Mouse (Mus musculus): ENCODE measurements around the gene Tmem160. TPM values are rescaled to one million over a fixed set of nuclear protein-coding genes. Genes with fewer than 3 reads are reported as not detected.
A peak's percentile ranks its signal among the peaks of the same experiment; 100 is the strongest.

Gene Tmem160
- total and polyA plus RNA-seq, 2 experiments from 2014 or later: 40.1 to 105 TPM

GRCm38 (mm10) chr7:16489948-16490347 is 37.4 kb downstream of the Tmem160 start:
- 91% methylated on average over 9 of the region's 9 CpGs for WGBS
- no peak overlapping the region for H3K4me2 ChIP-seq (ENCODE audit: low read depth)
- no peaks in the 10 kb centered on the region for H3K27me3 ChIP-seq (ENCODE audit: insufficient read depth, low read length)
- H3K36me3 ChIP-seq (ENCODE audit: insufficient read depth): no peaks in the 10 kb centered on the region
- ATAC-seq (no peak), DNase-seq (no peak)
- no peak overlapping the region for H3K27ac ChIP-seq (ENCODE audit: low read depth, low read length)
- no peak overlapping the region for H3K9ac ChIP-seq
- no peaks in the 10 kb centered on the region for H3K9me3 ChIP-seq (ENCODE audit: low read length)
- no peak overlapping the region for H3K4me3 ChIP-seq (ENCODE audit: low read depth, low read length)
- H3K4me1 ChIP-seq (ENCODE audit: insufficient read depth): no peaks in the 10 kb centered on the region
- no peak for TF ChIP-seq CTCF (IDR thresholded peaks at IDR 0.05; ENCODE audit: low read depth)

GRCm38 (mm10) chr7:16491759-16492158 is 39.2 kb downstream of the Tmem160 start:
- peak; percentile 96 for TF ChIP-seq CTCF (IDR thresholded peaks at IDR 0.05; ENCODE audit: low read depth)
- no peak overlapping the region for H3K4me2 ChIP-seq (ENCODE audit: low read depth)
- 27% methylated on average over 3 of the region's 3 CpGs for WGBS

DNA sequence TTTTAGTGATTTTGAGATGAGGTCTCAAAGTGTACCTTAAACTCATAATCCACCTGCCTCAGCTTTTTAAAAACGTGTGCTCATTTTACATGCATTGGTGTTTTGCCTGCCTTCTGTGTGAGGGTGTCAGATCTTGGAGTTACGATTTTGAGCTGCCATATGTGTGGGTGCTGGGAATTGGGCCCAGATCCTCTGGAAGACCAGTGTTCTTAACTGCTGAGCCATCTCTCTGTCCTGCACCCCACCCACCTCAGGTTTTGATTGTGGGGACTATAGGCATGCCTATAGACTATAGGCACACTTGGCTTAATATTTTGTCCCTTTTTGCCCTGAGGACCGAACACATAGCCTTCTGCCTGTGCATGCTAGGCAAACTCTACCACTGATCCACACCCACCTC is 39.6 kb downstream of the Tmem160 start:
- TF ChIP-seq CTCF (IDR thresholded peaks at IDR 0.05; ENCODE audit: low read depth): no peak
- Histone ChIP-seq H3K9me3 (ENCODE audit: low read length) (no peaks in the 10 kb centered on the region), H3K4me2 (ENCODE audit: low read depth) (no peak overlapping the region), H3K4me3 (ENCODE audit: low read depth, low read length) (no peak overlapping the region), H3K27me3 (ENCODE audit: insufficient read depth, low read length) (no peaks in the 10 kb centered on the region), H3K9ac (no peak overlapping the region), H3K27ac (ENCODE audit: low read depth, low read length) (no peak overlapping the region), H3K4me1 (ENCODE audit: insufficient read depth) (no peaks in the 10 kb centered on the region), H3K36me3 (ENCODE audit: insufficient read depth) (peaks cover 22% of the 10 kb centered on the region)
- 56% methylated on average over 3 of the region's 3 CpGs for WGBS
- peak; percentile 25; the same call in 1 of the 2 replicates for ATAC-seq
- no peak for DNase-seq

More at GRCm38 (mm10) chr7:16491759-16492158, 39.2 kb downstream of the Tmem160 start:
- DNase-seq: peak; percentile 74
- Histone ChIP-seq H3K36me3 (ENCODE audit: insufficient read depth) (peaks cover 18% of the 10 kb centered on the region), H3K4me3 (ENCODE audit: low read depth, low read length) (no peak overlapping the region), H3K27ac (ENCODE audit: low read depth, low read length) (no peak overlapping the region), H3K4me1 (ENCODE audit: insufficient read depth) (no peaks in the 10 kb centered on the region), H3K9me3 (ENCODE audit: low read length) (no peaks in the 10 kb centered on the region), H3K27me3 (ENCODE audit: insufficient read depth, low read length) (no peaks in the 10 kb centered on the region), H3K9ac (no peak overlapping the region)
- peak; percentile 68 for ATAC-seq

DNA sequence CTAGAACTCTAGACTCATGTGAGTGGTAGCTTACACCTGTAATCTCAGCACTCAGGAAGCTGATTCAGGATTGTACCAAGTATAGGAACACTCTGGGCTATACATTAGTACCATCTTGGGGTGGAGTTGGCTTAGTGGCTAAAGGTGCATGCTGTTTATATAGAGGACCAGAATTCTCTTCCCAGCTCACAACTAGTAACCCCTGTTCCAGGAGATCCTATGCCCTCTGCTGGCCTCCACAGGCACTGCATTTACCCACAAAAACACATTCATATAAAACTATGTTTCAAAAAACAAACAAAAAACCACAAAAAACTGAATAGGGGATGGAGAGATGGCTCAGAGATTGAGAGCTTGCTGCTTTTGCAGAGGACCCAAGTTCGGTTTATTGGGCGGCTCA is 40.8 kb downstream of the Tmem160 start:
- Histone ChIP-seq H3K4me1 (ENCODE audit: insufficient read depth) (no peaks in the 10 kb centered on the region), H3K9me3 (ENCODE audit: low read length) (no peaks in the 10 kb centered on the region), H3K9ac (no peak overlapping the region), H3K27me3 (ENCODE audit: insufficient read depth, low read length) (no peaks in the 10 kb centered on the region), H3K36me3 (ENCODE audit: insufficient read depth) (peaks cover 34% of the 10 kb centered on the region), H3K4me3 (ENCODE audit: low read depth, low read length) (no peak overlapping the region), H3K27ac (ENCODE audit: low read depth, low read length) (no peak overlapping the region), H3K4me2 (ENCODE audit: low read depth) (no peak overlapping the region)
- ATAC-seq (peak; percentile 26; the same call in 1 of the 2 replicates), DNase-seq (peak; percentile 60)
- WGBS: 46% methylated on average over 2 of the region's 2 CpGs
- TF ChIP-seq CTCF (IDR thresholded peaks at IDR 0.05; ENCODE audit: low read depth): peak; percentile 69

DNA sequence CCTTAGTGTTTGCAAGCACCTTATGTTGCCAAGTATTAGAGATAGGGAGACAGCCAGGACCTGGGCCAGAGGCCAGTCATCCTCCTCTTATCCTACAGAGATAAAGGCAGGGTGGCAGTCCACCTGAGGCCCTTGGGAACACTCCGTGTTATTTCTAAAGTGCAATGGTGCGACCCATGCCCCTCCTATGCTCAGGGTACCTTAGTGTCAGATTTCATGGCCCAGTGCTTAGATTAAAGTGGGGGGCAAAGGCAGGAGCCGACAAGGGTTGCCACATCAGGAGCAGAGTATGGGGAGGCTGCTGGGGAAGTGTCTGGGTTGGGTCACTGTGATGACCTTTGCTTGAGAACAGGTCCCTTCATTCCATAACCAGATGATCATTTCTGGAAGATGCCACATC is 43.7 kb downstream of the Tmem160 start:
- DNase-seq (no peak), ATAC-seq (no peak)
- H3K9ac ChIP-seq: no peak overlapping the region
- no peaks in the 10 kb centered on the region for H3K27me3 ChIP-seq (ENCODE audit: insufficient read depth, low read length)
- H3K36me3 ChIP-seq (ENCODE audit: insufficient read depth): peaks cover 45% of the 10 kb centered on the region
- H3K4me1 ChIP-seq (ENCODE audit: insufficient read depth): no peaks in the 10 kb centered on the region
- WGBS: 95% methylated on average over 3 of the region's 3 CpGs
- TF ChIP-seq CTCF (IDR thresholded peaks at IDR 0.05; ENCODE audit: low read depth): no peak
- H3K4me3 ChIP-seq (ENCODE audit: low read depth, low read length): no peak overlapping the region
- H3K27ac ChIP-seq (ENCODE audit: low read depth, low read length): no peak overlapping the region
- no peak overlapping the region for H3K4me2 ChIP-seq (ENCODE audit: low read depth)
- H3K9me3 ChIP-seq (ENCODE audit: low read length): no peaks in the 10 kb centered on the region

DNA sequence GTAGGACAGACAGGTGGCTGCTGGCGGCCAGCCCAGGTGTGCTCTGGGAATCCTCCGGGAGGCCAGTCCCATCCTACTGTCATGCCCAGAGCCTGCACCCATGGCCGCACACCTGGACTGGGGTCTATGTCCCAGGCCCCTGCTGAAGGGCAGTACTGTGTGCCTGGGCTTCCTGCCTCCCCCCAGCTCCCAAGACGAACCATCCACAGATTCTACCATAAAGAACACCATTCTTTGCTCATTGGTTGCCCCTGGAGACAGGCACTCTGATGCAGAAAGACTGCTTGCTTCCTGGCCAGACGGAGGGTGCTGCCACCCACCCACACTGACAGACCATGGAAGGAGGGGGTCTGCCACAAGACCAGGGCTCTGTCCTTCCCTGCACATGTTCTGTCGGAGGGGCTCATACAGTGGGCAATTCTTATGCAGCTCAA is 47.1 kb downstream of the Tmem160 start:
- Histone ChIP-seq H3K4me2 (ENCODE audit: low read depth) (no peak overlapping the region), H3K4me3 (ENCODE audit: low read depth, low read length) (no peak overlapping the region), H3K36me3 (ENCODE audit: insufficient read depth) (peaks cover 70% of the 10 kb centered on the region), H3K27me3 (ENCODE audit: insufficient read depth, low read length) (no peaks in the 10 kb centered on the region), H3K9ac (no peak overlapping the region), H3K4me1 (ENCODE audit: insufficient read depth) (no peaks in the 10 kb centered on the region), H3K27ac (ENCODE audit: low read depth, low read length) (no peak overlapping the region), H3K9me3 (ENCODE audit: low read length) (no peaks in the 10 kb centered on the region)
- ATAC-seq (peak; percentile 81), DNase-seq (no peak)
- TF ChIP-seq CTCF (IDR thresholded peaks at IDR 0.05; ENCODE audit: low read depth): no peak
- WGBS: 75% methylated on average over 6 of the region's 6 CpGs

DNA sequence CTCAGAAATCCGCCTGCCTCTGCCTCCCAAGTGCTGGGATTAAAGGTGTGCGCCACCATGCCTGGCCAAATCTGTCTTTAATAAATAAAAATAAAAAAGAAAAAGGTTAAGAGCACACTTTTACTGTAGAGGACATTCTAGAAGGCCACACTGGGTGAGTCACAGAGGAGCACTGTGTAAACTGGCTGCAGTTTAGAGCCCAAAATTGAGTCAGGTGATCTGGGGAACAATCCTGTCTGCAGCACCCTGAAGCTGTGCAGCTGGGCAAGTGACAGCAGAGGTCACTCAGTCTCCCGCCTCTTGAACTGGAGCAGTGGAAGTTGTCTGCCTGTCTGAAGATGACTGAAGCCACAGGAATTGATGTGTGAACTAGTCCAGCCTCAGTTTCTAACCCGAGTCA is 49.0 kb downstream of the Tmem160 start:
- peaks cover 71% of the 10 kb centered on the region for H3K36me3 ChIP-seq (ENCODE audit: insufficient read depth)
- 93% methylated on average over 4 of the region's 4 CpGs for WGBS
- no peaks in the 10 kb centered on the region for H3K9me3 ChIP-seq (ENCODE audit: low read length)
- no peak for ATAC-seq
- H3K27me3 ChIP-seq (ENCODE audit: insufficient read depth, low read length): no peaks in the 10 kb centered on the region
- no peak overlapping the region for H3K4me2 ChIP-seq (ENCODE audit: low read depth)
- no peak for TF ChIP-seq CTCF (IDR thresholded peaks at IDR 0.05; ENCODE audit: low read depth)
- no peaks in the 10 kb centered on the region for H3K4me1 ChIP-seq (ENCODE audit: insufficient read depth)
- H3K4me3 ChIP-seq (ENCODE audit: low read depth, low read length): no peak overlapping the region
- no peak overlapping the region for H3K9ac ChIP-seq
- no peak overlapping the region for H3K27ac ChIP-seq (ENCODE audit: low read depth, low read length)
- no peak for DNase-seq
